Mouse (Mus musculus) adipose tissue, adult 10 weeks (tissue): ENCODE data around the gene 1110059E24Rik. TPM values are rescaled to one million over a fixed set of nuclear protein-coding genes. Genes with fewer than 3 reads are reported as not detected.

Experiments
- polyA plus RNA-seq: library from polyadenylated mRNA; stranded (reverse); fragments of 350-450 nt; fragmentation: Illumina TruSeq; extraction: RNeasy Lipid Tissue Mini Kit (QIAGEN cat#74804); gene quantifications from one replicate; pipeline ENCODE4 v1.2.3, GENCODE M21; 2014; ENCODE audit warnings: low read depth, low replicate concordance

1110059E24Rik gene
- 30.0 TPM for polyA plus RNA-seq

DNA sequence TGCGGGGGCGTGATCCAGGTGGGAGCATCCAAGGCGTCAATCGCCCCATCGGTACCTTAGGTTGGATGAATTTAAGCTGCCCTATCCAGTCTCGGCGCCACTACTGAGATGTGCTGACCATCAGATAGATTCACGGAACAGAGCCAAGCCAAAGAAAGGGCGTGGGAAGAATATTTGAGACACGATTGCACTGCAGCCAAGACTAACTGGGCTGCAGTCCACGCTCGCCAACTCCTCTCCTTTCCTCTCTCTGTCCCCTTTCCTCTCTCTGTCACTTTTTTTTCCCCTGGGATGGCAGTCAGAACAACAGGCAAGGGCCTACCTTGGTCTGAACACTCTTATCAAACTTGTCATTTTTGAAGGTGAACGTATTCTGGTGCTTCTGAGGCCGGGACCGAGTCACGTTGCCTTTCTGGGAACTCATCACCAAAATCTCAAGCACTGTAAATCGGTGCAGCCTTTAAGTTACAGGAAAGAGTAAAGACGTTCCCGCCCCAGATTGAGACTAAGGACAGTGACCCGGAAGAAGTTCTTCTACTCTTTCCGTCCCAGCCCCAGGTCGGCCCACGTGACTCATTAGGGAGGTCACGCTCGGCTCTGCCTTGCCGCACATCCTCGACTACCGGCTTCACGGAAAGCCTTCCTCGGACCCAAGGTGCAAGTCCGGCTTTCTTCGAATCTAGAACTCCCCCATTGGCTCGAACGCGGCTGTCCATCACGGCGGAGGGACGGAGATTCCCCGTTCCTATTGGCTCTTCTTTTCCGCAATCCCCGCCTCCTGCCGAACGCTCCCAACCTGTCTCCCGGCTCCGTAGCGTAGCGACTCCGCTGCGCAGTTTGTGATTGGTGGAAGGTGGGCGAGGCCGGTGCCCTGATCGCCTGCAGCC, at the start of gene 1110059E24Rik:
TSS of gene 1110059E24Rik (minus strand) at position 692 of the 887 bp plus-strand sequence.

DNA sequence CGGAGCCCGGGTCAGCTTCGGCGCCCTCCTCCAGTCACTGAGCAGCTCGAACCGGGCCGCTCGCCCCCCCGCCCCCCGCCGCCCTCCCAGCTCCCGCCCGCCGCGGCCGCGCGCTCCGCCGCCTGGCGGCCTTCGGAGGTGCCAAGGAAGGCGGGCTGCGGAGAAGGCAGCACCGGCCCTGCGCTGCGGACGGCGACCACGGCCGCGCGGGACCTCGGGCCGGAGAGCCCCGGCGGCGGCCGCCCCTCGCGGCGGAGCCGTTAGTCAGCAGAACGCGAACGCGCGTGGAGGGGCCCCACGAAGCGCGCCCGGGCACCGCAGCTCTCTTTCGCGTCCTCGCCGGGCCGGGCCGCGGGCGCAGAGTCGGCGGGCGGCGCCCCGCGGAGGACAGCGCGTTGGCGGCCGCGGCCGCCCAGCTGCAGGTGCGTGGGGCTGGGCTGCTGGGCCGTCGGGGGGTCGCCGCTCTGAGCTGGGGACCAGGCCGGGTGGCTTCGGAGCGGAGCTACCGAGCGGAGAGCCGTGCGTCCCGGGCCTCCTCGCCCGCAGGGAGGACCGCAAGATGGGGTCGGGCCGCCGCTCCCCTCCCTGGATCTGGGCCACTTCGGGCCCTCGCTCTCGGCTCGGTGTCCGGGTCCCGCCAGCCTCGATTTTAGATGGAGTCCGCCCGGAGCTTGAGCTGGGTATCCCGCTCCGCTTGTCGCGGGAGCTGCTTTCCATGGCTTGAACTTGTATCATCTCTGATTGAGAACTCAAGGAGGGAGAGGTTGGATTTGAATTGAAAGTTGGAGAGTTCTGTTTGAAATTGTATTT, 601 bp upstream of the 1110059E24Rik start, which contains the start of gene Abhd17b:
TSS of gene Abhd17b (plus strand) at position 14 of the 810 bp plus-strand sequence.

Other genes starting within 250 kb of the 1110059E24Rik start
- gene Gda, start 179.5 kb downstream of the 1110059E24Rik start, polyA plus RNA-seq: 20.2 TPM
- gene Abhd17b, start 209 bp upstream of the 1110059E24Rik start, polyA plus RNA-seq: 19.9 TPM
- gene Cemip2, start 125.4 kb upstream of the 1110059E24Rik start, polyA plus RNA-seq: 5.6 TPM